16 mouse cellular contexts compared by ENCODE assay signal in the genomic region with DNA sequence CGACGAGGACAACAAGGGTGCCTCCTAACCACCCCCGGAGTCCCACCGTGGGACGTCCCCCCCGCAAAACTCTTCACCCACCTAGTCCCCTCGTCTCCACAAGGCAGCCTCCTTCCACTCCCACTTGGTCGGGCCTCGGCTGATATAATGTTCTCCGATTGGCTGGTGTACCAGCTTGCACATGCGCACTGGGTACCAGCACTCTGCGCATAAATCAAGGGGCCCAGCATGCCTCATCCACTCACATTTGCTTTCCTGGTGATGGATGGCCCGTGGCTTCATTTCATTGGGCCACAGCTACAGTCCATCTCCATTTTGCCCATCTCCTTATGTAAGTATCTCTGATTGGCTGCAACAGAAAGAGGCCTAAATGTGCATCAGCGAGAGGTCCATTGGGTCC. TPM values are rescaled to one million over a fixed set of nuclear protein-coding genes. Genes with fewer than 3 reads are reported as not detected.
DNase-seq lines count a peak whose midpoint lies in the region; TF ChIP-seq lines count a peak whose summit lies in the region.
"Not testable (repeated sequence)": the region's sequence is repeated elsewhere in the genome, so short reads cannot be mapped to it uniquely, and the experiment has no call there.
"Had no signal": no experiment of that assay in that cellular context is flagged by ENCODE, and none has a peak within 500 bp of the region (broad histone marks: within the 10 kb centered on the region; RNA-seq: fewer than 3 reads in every experiment).

A gene (minus strand): TSS at position 121 of the 400 bp plus-strand sequence.

- H3K27me3 ChIP-seq in MEL (ENCODE audit: control insufficient read depth in 1 of 2, insufficient read depth in 2 of 2, low read length in 2 of 2); testis, adult 2 months (ENCODE audit: control insufficient read depth, insufficient read depth, low read length): not testable (repeated sequence)

- TF ChIP-seq CTCF in MEL (IDR thresholded peaks at IDR 0.05 in 2 of 3, conservative IDR thresholded peaks at IDR 0.05 in 1 of 3; ENCODE audit: control insufficient read depth in 1 of 3, insufficient read depth in 1 of 3, low read depth in 2 of 3, low read length in 3 of 3, poor library complexity in 1 of 3, severe bottlenecking in 1 of 3); testis, adult 2 months (IDR thresholded peaks at IDR 0.05; ENCODE audit: control insufficient read depth, insufficient read depth, insufficient replicate concordance, low read depth, low read length): not testable (repeated sequence)

- not testable (repeated sequence) for H3K9me3 ChIP-seq in MEL (replicated peaks; ENCODE audit: insufficient read depth, low read length)

- peak within 1 kb of the TSS; percentile 64 for H3K9ac ChIP-seq in MEL (ENCODE audit: control insufficient read depth, low read depth, low read length, poor library complexity, severe bottlenecking)

- H3K27ac ChIP-seq in MEL (ENCODE audit: control insufficient read depth, low read depth, low read length); testis, adult 2 months (ENCODE audit: control insufficient read depth, insufficient read depth, low read depth, low read length): not testable (repeated sequence)

- not testable (repeated sequence) for H3K79me2 ChIP-seq in MEL (ENCODE audit: control insufficient read depth, insufficient read depth, low read length, poor library complexity)

- not testable (repeated sequence) for H3K4me1 ChIP-seq in MEL (ENCODE audit: control insufficient read depth in 1 of 2, insufficient read depth in 2 of 2, low read length in 2 of 2); testis, adult 2 months (ENCODE audit: control insufficient read depth, insufficient read depth, low read length)

- peak in 1 of 2 experiments; percentile 60; a peak in 2 of 4 replicates for TF ChIP-seq POLR2A in MEL (IDR thresholded peaks at IDR 0.05; ENCODE audit: control insufficient read depth in 1 of 2, insufficient read depth in 1 of 2, low read depth in 1 of 2, low read length in 2 of 2, poor library complexity in 1 of 2)
- not testable (repeated sequence) for TF ChIP-seq POLR2A in testis, adult 2 months (IDR thresholded peaks at IDR 0.05; ENCODE audit: control insufficient read depth, low read depth, low read length)

- peak within 1 kb of the TSS; percentile 62 to 74 for H3K4me3 ChIP-seq in MEL (ENCODE audit: control insufficient read depth in 1 of 2, insufficient read depth in 1 of 2, low read depth in 2 of 2, low read length in 2 of 2)
- peak within 1 kb of the TSS; percentile 9; the same call in 1 of the 2 replicates for H3K4me3 ChIP-seq in testis, adult 2 months (ENCODE audit: control insufficient read depth, low read depth, low read length)

- DNase-seq in 3134 (ENCODE audit: extremely low read depth, insufficient read length, low spot score) (peak; percentile 45), MEL (ENCODE audit: low read depth, low spot score) (peak; percentile 89), MN1 (ENCODE audit: low spot score) (peak; percentile 63)
- peak; percentile 57 for DNase-seq in testis, postnatal 14 days (ENCODE audit: low spot score)

- not testable (repeated sequence) for H3K36me3 ChIP-seq in MEL (ENCODE audit: control insufficient read depth in 1 of 2, insufficient read depth in 2 of 2, low read length in 2 of 2); testis, adult 2 months (ENCODE audit: control insufficient read depth, insufficient read depth, low read length)

- TF ChIP-seq EP300 in MEL (IDR thresholded peaks at IDR 0.05; ENCODE audit: low read depth in 1 of 2, low read length in 2 of 2) = not testable (repeated sequence)

- not testable (repeated sequence) for TF ChIP-seq RAD21 in MEL (IDR thresholded peaks at IDR 0.05; ENCODE audit: low read depth, low read length)

TF ChIP-seq in MEL, 35 proteins besides CTCF, POLR2A, EP300 and RAD21:
- TF ChIP-seq NRF1 (IDR thresholded peaks at IDR 0.05; ENCODE audit: insufficient read depth, low read depth, low read length, poor library complexity, severe bottlenecking) (peak; percentile 79), NELFE (IDR thresholded peaks at IDR 0.05; ENCODE audit: low read depth, low read length) (peak; percentile 38; the same call in 1 of the 2 replicates), HCFC1 (IDR thresholded peaks at IDR 0.05; ENCODE audit: low read depth, low read length) (peak; percentile 68; the same call in 1 of the 2 replicates)

RNA-seq across cellular contexts. Expression of the gene that starts here (rescaled TPM):
- 68.4 and 78.0 TPM in 2 replicates for total RNA-seq in MEL (2012; rRNA removed)
- 100 to 1,000 TPM in 1 of 2 experiments, 10 to 100 TPM in 1; 73.5 to 162 TPM for polyA plus RNA-seq in MEL (2012; ENCODE audit: insufficient read depth in 1 of 2, insufficient read length in 2 of 2, low read depth in 1 of 2, low replicate concordance in 2 of 2, missing spikeins in 1 of 2)
- 0.51 and 1.0 TPM in 2 replicates for polyA plus RNA-seq in testis, adult 2 months (2012; rRNA removed)
- total RNA-seq: adrenal gland, adult 18-20 months; adrenal gland, adult 8-10 months; adrenal gland, postnatal 14 days; forebrain, postnatal 0 days had no signal
- polyA plus RNA-seq: activated CD4-positive, CD25-positive, alpha-beta regulatory T cell, adult 4 months; cortical plate, adult 2 months; embryonic facial prominence, embryonic 12.5 days; forebrain, embryonic 11.5 days; forebrain, embryonic 13.5 days; forebrain, embryonic 15.5 days; G1E had no signal

Comparison
In these comparisons a context has a peak if more than half of its experiments do, and no peak if none do; other contexts are left out.
1. RNA of the gene that starts here (polyA plus RNA-seq): 73.5 to 162 TPM in MEL; 0.51 to 1.0 TPM in testis, adult 2 months; every median in the first group is over 10 times any median in the second.
2. Peak in every context shown above with its lines, with median percentiles within 50 percentile points of each other: DNase-seq.